Mouse (Mus musculus): ENCODE results near the gene Cd80.

The Cd80 gene

DNA sequence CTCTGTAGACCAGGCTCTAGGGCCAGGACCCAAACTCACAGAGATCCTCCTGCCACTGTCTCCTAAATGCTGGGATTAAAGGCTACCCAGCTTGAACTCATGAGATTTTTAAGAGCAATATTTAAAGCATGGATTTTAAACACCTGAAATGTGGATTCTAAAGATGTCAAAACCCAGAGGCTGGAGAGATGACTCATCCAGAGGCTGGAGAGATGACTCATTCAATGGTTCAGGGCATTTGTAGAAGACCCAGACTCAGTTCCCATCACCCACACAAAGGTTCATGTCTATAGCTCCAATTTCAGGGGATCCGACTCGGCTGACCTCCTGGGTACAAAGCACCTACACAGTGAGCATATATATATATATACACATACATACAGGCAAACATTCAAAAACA is 63.8 kb downstream of the Cd80 start:
- in situ Hi-C loops (cut with MboI, MseI) = no loop called here

DNA sequence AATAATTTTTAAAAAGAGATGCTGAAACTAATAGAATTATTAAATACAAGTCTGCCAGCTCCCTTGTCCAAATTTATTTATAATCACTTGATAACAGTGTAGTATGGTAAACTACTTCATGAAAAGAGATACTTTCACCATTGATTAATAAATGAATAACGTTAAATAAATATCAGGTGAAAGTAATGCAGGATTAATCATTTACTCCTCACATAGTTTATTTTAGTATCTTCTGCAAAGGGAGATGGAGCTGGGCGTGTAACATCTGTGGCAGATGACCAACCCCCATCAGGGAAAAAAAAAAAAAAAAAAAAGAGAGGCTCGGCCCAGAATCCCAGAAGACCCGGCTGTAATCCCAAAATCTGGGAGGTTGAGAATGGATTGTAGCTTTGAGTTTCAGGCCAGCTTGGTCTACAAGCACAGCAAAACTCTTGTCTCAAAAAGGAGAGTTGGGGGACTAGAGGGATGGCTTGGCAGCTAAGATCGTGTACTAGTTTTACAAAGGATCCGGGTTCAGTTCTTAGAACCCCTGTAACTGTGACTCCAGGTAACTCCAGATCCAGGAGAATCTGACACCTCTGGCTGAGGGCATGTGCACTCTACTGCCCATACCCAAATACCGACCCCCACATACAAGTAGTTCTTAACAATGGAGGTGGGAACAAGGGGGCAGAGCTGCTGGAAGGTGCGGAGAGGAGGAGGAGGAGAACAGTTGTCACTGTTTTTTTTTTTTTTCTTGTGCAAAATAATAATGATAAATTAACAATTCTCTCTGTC is 66.0 kb downstream of the Cd80 start:
- in situ Hi-C loops (cut with MboI, MseI) = loop anchor here (5.0 kb wide), 1 partner anchor 36 kb away; the partner anchor contains the start of gene Tmem39a

DNA sequence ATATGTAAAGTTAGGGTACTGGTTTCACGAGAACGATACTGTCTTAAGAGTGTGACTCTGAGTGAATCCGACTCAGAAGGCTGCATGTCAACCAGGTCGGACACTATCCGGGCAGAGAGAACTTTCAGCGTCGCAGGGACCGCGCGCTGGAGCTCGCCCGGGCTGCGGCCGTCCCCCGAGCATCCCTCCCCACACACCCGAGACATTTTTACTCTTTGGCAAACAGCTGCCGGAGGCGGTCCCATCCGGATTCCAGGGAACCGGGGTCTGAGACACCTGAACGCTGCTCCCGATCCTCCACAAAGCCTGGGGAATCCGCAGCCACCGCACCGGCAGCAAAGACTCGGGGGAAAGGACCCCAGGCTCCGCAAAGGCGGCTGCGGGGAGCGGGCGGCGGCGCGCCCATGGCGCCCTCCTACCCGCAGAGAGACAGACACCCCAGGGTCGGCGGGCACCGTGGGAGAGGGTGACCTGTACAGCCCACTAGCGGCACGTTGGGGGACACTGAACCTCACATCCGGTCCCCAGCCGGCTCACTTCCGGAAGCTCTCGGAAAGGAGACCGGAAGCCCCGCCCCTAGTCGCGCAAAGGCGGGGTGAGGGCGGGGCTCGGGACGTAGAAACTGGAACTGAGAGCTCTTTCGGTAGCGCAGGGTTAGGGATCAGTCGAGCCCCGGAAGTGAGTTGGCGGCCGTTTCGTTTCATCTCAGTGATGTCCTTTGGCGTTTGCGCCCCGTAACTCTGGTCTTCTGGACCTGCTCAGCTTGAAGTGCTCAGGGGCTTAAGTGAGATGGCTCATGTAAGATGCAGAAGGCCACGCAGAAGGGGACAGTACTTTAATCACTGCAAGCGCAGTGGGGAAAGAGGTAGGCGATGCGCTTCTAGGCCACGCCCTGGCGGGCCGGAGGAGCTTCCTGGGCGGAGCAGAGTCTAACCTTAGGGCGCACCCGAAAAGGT is 67.0 kb downstream of the Cd80 start, which contains the start of gene Timmdc1:
Gene Timmdc1, minus strand, starts transcription at position 535 of the 956 bp plus-strand sequence.
- in situ Hi-C loops (cut with MboI, MseI) = loop anchor here (5.0 kb wide), 1 partner anchor 35 kb away; the partner anchor contains the start of gene Tmem39a

DNA sequence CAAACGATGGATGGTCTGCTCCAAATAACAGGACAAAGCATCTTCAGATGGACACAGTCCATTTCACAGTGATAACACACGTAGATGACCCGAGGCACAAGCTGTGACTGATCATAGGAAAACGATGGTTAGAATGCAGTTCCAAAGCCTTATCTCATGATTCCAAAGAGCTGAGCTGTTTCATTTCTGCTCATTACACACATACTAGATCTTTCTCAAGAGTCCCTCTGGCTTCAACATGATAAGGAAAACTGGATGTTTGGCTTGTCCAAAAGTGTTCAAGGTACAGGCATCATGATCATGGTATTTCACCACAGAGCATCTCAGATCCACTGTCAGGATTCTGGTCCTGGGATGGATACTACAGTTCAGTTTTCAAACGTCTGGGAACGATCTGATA is 70.9 kb downstream of the Cd80 start:
- in situ Hi-C loops (cut with MboI, MseI) = no loop called here

DNA sequence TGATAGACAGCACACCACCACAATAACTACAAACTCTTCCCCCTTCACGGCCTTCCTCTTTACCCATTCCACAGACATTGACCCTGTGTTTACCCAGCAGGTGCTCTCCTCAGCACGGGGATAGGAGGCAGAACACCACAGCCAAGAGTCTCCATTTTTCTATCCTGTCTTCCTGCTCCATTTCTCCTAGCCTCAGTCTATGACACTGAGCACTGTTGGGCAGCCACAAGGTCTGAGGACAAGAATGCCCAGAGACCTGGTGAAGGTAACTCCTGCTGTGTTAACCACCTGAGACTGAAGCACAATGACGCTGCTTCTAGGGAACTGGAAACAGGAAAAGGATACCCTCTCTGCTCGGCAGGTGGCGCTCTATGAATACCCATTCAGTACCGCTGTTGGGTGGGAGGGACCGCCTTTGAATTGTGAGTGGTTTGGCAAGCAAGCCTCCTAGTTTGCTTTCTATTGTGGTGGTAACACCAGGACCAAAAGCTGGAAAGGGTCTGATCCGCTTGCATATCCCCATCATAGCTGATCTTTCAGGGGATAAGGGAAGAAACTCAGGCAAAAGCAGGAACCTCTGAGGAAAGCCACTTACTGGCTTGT is 81.3 kb downstream of the Cd80 start:
- in situ Hi-C loops (cut with MboI, MseI) = no loop called here

DNA sequence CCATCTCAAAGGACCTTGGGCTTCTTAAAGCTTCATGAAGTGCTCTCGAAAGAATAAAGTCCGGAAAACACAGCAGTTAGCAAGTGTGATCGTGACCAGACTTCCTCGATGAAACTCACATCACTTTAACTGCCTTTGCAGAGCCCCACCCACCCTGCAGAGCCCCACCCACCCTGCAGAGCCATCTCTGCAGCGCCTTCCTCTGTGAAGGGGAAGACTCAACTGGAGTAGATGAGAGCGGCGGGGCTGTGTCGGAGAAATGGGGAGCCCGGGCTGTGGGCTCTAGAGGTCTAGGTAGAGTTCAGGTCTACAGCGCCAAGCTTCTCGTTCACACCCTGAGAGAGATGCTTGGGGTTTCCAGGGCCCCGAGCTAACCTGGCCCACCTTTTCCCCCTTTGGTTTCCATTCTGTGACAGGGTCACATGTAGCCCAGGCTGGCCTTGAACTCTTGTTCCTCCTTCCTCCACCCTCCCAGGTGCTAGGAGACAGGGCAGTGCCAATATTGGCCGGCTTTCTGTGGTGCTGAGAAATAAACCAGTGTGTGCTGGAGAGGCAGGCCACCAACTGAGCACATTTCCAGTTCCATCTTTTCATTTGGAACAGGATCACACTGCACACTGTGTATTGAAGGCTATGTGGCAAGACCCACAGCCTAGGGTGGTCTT is 83.5 kb downstream of the Cd80 start:
- in situ Hi-C loops (cut with MboI, MseI) = no loop called here
